Mouse (Mus musculus): ENCODE measurements at regions not wholly inside any gene's neighbourhood (a gene's known extent, or its start where the extent isn't known, plus 50 kb on each side); places are given as distances from the start of the nearest gene placed in this dataset.

- no peak for DNase-seq
Measured at GRCm38 (mm10) chr17:88175951-88176623, 111.0 kb upstream of the Fbxo11 start.

GRCm38 (mm10) chr17:88190735-88191134, 125.6 kb upstream of the Fbxo11 start:
- DNase-seq = no peak

DNA sequence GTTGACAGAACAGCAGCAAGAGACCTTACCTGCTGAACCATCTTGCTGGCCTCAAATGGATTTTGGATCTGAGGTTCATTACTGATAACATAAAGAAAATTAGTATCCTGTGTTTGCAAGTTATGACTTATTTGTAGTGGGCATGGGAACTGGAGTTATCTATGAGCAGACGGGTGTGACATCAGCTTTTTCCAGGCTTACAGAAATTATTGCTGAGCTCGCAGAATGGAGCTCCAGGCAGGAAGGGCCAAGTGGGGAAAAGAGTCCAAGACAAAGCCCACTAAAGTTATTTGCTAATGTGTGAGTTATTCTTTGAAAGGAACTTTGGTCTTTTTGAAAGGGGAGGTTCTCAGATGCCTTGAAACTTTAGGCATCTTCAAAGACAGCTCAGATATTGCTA, 126.4 kb upstream of the Fbxo11 start:
- DNase-seq = no peak

DNA sequence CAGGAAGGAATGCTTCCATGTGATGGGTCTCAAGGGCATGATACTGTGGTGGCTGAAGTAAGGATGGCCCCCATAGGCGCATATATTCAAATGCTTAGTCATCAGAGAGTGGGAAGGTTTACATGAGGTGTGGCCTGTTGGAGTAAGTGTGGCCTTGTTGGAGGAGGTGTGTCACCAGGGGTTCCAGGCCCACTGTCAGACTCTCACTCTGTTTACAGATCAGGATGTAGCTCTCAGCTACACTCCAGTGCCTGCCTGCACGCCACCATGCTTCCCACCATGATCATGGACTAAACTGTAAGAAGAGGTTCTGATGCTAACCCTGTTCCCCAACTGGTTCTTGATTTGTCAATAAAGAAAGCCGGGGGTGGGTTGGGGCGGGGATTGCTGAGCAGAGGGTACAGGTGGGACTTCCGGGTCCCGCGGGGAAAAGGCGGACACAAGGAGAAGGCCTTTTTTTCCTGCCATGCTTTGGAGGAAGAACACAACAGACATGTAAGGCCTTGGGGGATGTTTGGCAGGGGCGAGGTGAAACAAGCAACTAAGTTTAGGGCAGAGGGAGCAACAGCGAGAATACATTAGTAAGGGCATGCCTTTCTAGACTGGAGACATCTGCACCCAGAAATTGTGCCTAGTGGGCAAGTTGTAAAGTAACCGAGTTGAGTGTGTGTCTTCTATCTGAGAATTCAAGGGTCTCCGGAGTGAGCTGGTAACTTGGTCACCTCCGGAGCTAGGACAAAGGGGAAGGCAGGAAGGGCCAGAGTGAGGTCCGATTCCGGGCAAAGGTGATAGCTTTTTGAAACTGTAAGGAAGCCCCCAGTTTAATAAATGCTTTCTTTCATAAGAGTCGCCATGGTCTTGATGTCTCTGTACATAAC, 127.1 kb upstream of the Fbxo11 start:
- DNase-seq = no peak

DNA sequence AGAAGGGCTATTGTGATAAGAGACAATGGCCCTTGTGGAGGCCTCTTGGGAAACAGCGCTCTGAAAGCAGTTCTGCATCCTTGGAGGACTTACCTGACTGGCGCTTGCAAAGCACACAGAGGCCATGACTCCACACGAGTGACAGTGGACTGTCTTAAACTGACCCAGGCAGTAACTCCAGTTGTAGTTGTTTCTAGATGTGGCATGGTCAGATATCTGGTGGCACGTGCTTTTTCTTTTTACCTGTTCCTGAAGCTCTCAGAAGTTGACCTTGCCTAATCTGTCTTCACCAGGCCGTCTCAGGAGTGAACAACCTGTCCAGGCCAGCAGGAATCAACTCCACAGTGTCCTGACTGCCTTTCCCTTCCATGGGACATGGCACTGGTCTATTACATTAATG, 129.6 kb upstream of the Fbxo11 start:
- no peak for DNase-seq

- DNase-seq = peak; percentile 33
Measured at GRCm38 (mm10) chr17:88195303-88195702, 130.2 kb upstream of the Fbxo11 start.

DNA sequence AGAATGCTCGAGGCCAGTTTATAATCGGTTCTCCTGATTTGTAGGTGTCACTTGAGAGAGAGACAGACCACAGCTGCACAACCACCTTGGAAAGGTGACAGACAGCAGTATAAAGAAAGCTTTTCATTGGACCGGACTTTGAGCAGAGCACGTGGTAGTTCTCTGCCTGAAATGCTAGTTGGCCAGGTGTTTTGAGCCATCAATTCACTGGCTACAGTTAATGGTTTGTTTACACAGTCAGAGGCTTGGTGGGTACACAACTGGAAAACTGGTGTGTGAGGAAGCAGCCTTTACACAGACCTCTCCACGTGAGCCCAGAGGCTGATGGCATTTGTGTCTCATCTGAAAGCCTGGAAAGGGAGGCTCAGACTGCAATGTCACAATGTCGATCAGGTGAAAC, 130.8 kb upstream of the Fbxo11 start:
- DNase-seq = no peak

- DNase-seq = no peak
Measured at GRCm38 (mm10) chr17:88196322-88196721, 131.2 kb upstream of the Fbxo11 start.

DNA sequence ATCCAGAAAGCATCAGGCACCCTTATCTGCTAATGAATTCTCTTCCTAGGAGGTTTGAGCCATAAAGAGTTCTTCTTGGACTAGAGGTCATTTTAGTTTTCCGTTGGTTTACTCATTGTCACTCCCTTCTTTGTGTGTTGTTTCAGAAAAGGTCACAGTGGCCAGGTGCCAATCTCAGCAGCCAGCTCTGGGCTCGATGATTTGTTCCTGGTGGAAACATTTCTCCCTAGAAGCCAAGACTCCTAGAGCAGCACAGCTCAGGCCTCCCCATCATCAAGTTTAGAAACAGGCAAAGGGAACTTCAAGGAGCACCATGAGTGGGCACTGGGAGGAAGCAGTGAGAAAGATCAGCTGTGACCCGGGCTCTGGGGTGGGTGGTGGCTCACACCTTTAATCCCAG, 132.3 kb upstream of the Fbxo11 start:
- no peak for DNase-seq

DNA sequence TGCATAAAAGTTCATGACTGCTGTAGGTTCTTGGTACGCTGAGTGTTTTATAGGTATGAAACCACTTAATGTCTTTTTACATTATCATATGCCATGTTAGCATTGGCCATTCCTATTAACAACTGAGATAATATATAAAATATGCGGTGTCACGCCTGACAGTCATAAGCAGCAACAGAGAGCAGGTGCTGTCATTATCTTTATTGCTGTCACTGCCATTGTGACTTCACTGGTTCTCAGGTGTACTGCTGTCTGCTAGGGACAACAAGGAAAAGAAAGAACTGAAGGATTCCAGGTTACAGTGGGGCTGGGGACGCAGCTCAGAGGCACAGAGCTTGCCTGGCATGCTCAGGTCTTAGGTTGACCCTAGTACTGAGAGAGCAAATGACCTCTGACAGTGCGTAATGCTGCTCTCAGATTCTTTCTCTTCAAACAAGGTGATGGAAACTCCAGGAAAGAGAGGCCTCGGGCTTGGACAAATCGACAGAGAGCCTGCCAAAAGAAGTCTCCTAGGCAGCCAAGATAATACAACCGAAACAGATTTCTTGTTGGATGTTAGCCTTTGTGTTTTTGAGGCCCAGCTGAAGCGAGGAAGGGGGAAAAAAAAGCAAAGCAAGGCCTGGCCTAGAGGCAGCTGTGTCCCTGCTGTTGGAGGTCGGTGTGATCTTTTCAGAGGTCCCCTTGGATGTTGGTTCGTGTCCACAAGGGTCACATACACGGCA, 136.3 kb upstream of the Fbxo11 start:
- no peak for DNase-seq

GRCm38 (mm10) chr17:88202214-88202613, 137.1 kb upstream of the Fbxo11 start:
- no peak for DNase-seq

DNA sequence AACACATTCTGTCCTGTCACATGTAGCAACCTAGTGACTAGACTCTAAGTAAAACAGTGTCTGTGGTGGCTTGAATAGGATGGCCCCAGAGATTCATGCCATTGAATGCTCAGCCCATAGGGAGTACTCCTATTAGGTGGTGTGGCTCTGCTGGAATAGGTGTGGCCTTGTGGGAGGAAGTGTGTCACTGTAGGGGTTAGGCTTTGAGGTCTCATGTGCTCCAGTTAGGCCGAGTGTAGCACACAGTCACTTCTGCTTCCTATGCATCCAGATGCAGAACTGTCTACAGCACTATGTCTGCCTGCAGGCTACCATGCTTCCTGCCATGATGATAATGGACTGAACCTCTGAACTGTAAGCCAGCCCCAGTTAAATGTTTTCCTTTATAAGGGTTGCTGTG, 144.5 kb upstream of the Fbxo11 start:
- no peak for DNase-seq

GRCm38 (mm10) chr17:88212121-88212520, 147.0 kb upstream of the Fbxo11 start:
- no peak for DNase-seq

GRCm38 (mm10) chr17:88214746-88215145, 149.7 kb upstream of the Fbxo11 start:
- no peak for DNase-seq

GRCm38 (mm10) chr17:88222379-88222955, 157.4 kb upstream of the Fbxo11 start:
- DNase-seq = no peak

DNA sequence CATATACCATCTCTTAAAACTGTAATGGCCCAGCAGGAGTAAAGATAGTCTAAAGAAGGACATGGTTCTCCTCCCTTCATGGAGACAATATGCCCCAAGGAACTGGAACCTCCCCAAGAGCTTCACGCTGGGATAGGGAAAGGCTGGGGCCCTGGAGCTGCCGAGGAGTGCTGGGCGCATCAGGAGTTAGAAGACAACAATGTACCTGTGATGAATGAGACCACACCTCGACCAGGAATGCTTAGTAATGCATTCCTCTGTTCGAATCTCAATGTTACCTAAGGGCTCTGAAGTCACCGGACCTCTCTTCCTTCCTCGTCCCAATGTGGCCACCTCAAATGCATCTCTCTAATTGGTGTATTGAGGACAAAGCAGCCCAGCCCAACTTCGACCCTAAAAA, 175.4 kb upstream of the Fbxo11 start:
- DNase-seq = no peak

DNA sequence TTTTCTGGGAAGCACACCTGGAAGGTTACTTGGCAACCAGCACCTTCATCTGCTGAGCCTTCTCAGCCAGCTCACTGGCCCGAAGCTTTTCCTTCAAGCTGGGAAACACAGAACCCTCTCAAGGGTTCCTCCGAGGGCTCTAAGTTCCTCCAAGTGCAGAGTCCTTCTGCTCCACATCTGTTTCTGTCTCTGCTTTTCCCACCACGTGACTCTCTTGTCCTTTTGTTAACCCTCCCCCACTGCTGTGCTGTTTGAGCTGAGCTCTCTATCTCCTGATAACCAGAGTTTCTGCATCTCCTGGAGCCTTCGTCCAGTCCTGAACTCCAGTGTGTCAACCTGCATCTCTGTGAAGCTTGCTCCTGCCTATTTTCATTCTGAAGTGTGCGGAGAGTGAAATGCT, 183.5 kb upstream of the Fbxo11 start:
- no peak for DNase-seq

- peak; percentile 43 for DNase-seq
Measured at GRCm38 (mm10) chr17:88251949-88252521, 186.9 kb upstream of the Fbxo11 start.

DNA sequence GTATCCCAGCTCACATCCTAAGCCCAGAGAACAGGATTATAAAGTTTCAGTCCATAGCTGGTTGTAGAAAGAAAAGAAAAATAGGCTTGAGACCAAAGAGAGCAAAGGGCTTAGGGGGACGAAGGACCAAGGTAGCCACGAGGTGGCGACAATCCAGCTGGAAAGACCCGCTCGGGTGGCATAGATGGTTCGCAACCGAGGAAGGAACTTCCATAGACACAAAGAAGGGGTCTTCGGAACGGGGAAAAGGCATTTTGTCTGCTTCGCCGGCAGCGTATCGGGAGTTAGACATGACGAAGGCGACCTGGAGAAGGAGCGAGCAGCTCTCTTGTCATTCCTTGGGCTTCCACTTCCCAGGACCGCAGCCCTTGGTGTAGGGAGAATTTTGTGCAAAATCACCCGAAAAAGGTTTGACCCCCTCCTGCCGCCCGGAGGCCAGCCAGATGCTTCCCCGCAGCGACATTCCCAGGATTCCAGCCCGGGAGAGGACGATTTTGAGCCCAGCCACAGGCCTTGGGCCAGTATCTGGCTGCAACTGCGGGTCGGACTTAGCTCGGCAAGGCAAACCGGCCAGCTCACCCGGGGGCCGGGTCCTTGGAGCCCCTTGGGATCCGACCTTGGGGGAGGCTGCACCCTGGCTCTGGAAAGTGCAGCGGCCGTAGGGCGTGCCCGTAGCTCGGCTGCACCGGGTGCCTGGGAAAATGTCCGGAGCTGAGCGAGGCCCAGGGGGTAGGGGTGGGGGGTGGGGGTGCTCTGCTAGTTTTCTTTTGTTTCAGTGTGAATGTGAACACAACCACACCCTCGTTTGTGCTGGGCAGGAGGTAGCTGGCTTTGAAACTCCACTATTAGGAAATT, 184.5 kb upstream of the Foxn2 start:
- peak; percentile 73 for DNase-seq

GRCm38 (mm10) chr17:88256599-88257544, 183.6 kb upstream of the Foxn2 start:
- peak; percentile 62 for DNase-seq

DNA sequence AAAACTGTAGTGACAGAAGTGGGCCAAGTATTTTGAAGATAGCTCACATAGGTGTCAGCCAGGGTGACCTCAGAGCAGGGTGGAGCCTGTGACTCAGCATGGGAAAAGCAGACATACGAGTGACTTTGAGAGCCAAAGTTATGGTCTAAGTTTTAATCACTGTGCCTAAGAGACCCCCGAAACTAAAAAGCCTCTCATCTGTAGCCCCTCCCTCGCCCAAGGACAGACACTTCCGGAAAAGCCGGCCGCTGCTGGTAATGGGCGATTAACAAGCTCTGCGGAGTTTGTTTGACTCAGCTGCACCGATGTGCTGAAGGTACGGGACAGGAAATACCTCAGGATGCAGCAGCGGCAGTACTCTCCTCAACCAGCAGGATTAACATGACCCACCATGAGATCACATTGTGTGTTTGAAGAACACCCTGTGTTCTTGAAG, 182.1 kb upstream of the Foxn2 start:
- DNase-seq = no peak
